Mouse (Mus musculus) neural tube, embryonic 12.5 days (tissue): ENCODE data around the gene Nrxn3. TPM values are rescaled to one million over a fixed set of nuclear protein-coding genes. Genes with fewer than 3 reads are reported as not detected.

Source experiments
- ATAC-seq: fragments of 200-750 bp; cut with Nextera tagmentation; 2 replicates; pipeline ENCODE4 v1.8.0; 2017; ENCODE audit warnings: low read depth, mild to moderate bottlenecking, moderate TSS enrichment, moderate library complexity; ENCODE audit not compliant: low FRiP score
- H3K27ac ChIP-seq: fragments of 300-500 bp; sonication (generic); 2 replicates; pipeline ENCODE4 v1.5.1; 2016
- H3K27me3 ChIP-seq: fragments of 300-500 bp; sonication (generic); replicated peaks from 2 replicates; pipeline ENCODE4 v1.6.1; 2016; ENCODE audit warnings: mild to moderate bottlenecking
- H3K36me3 ChIP-seq: fragments of 300-500 bp; sonication (generic); 2 replicates; pipeline ENCODE4 v1.6.1; 2016; ENCODE audit warnings: mild to moderate bottlenecking
- H3K4me1 ChIP-seq: fragments of 300-500 bp; sonication (generic); 2 replicates; pipeline ENCODE4 v1.6.1; 2016
- H3K4me2 ChIP-seq: fragments of 300-500 bp; sonication (generic); replicated peaks from 2 replicates; pipeline ENCODE4 v1.6.1; 2016; ENCODE audit warnings: mild to moderate bottlenecking
- H3K4me3 ChIP-seq: fragments of 300-500 bp; sonication (generic); 2 replicates; pipeline ENCODE4 v1.5.1; 2016
- H3K9ac ChIP-seq: fragments of 300-500 bp; sonication (generic); 2 replicates; pipeline ENCODE4 v1.6.1; 2016; ENCODE audit warnings: mild to moderate bottlenecking
- H3K9me3 ChIP-seq: fragments of 300-500 bp; sonication (generic); 2 replicates; pipeline ENCODE4 v1.6.1; 2016; ENCODE audit warnings: mild to moderate bottlenecking
- WGBS: fragments of 180-500 bp; shearing (Covaris S2); methylation state at CpG from one replicate; pipeline ENCODE4 v1.1.7; 2016; 5-methylcytosine and 5-hydroxymethylcytosine counted together
- polyA plus RNA-seq: library from polyadenylated mRNA; unstranded; fragments of >200 nt; fragmentation: Nextera tagmentation; extraction: Ambion mirVana; gene quantifications from 2 replicates; pipeline ENCODE4 v1.2.1, GENCODE M21; 2016

Nrxn3 gene
- polyA plus RNA-seq, 1 experiment from 2014 or later = 57.5 TPM

DNA sequence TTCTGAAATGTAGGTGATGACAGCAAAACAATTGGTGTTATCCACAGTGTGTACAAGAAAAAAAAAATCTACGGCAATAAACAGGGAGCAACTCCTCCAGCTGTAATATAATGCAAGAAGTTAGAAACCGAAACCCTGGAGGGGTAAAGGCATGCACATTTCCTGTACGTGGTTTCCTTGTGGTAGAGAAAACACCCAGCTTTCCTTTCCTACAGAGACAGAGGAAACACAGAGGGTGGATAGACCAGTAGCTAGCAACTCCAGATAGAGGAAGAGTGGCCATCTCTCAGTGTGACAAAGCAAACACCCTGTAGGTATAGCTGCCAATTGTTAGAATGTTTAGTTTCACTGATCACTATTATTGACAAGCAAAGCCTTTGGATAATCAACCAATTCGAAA lies 642.2 kb downstream of the Nrxn3 start:
- no peak for ATAC-seq
- 79% methylated on average over 4 of the region's 4 CpGs for WGBS
- Histone ChIP-seq H3K36me3 (no peaks in the 10 kb centered on the region), H3K9me3 (no peaks in the 10 kb centered on the region), H3K4me1 (no peaks in the 10 kb centered on the region), H3K4me2 (no peak overlapping the region), H3K4me3 (no peak overlapping the region), H3K9ac (no peak overlapping the region), H3K27ac (no peak overlapping the region), H3K27me3 (no peaks in the 10 kb centered on the region)

DNA sequence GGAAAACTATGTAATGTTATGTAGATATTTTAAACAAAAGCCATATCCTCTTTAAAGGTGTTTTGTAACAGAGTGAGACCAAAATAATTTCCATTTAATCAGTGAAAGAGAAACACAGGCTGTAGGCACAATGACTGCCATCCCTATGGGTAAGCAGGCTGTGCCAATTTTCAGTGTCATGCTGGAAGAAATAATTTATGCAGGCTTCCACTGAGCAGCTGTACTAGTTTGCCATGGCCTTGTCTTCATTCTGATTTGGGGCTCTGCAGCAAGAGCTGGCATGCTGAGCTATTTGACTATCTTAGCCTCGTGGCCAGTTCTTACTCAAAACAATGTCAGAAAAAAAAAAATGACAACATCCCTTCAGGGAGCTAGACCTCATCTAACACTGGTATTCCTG lies 647.3 kb downstream of the Nrxn3 start:
- H3K36me3 ChIP-seq = no peaks in the 10 kb centered on the region
- no peaks in the 10 kb centered on the region for H3K27me3 ChIP-seq
- ATAC-seq = no peak
- WGBS = 58% methylated on average over 1 of the region's 1 CpGs
- no peak overlapping the region for H3K27ac ChIP-seq
- H3K9ac ChIP-seq = no peak overlapping the region
- H3K9me3 ChIP-seq = no peaks in the 10 kb centered on the region
- no peaks in the 10 kb centered on the region for H3K4me1 ChIP-seq
- no peak overlapping the region for H3K4me3 ChIP-seq
- no peak overlapping the region for H3K4me2 ChIP-seq

DNA sequence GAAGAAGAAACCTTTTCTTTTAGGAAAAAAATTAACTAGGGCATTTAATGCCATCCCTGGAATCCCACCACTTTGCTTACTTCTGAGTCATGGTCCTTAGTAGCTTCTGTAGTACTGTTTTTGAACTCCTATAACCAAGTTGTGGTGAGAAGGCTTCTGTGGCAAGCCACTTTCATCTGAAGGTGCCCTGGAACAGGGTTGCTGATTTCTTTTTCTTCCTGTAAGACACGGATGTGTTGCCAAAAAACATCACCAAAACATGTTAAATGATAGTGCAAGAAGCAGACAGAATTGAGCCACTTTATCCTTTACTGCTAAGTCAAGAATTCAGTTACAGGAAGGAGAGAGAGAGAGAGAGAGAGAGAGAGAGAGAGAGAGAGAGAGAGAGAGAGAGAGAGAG lies 653.9 kb downstream of the Nrxn3 start:
- no peaks in the 10 kb centered on the region for H3K36me3 ChIP-seq
- no peaks in the 10 kb centered on the region for H3K4me1 ChIP-seq
- no peak overlapping the region for H3K9ac ChIP-seq
- no peaks in the 10 kb centered on the region for H3K9me3 ChIP-seq
- ATAC-seq = no peak
- no peak overlapping the region for H3K4me2 ChIP-seq
- no peak overlapping the region for H3K27ac ChIP-seq
- H3K4me3 ChIP-seq = no peak overlapping the region
- WGBS = 81% methylated on average over 1 of the region's 1 CpGs
- H3K27me3 ChIP-seq = no peaks in the 10 kb centered on the region

DNA sequence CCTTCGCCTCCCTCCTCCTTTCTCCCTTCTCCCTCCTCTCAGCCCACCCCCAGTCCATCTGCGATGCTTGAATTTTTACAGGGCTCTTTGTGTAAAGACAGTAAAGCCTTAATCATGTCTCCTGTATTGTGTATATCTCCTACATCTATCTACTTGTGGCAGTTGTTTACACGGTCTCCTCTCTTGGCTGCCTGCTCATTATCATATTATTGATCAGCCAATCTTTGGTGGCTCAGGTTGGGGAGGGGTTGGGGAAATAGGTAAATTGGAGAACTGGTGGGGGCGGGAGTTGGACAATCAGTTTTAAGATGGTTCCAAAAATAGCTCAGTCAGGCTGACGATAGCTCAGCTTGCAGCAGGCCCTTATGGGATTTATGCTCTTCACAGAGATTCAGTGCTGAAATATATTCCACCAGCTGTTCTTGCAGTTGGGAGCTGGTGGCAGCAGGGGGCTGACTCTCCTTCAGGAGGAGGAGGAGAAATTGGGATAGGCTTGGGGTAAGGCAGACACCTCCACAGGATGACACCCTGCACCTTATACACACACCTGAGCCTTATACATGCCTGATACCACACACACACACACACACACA lies 654.5 kb downstream of the Nrxn3 start:
- Histone ChIP-seq H3K9ac (no peak overlapping the region), H3K27me3 (no peaks in the 10 kb centered on the region), H3K4me1 (no peaks in the 10 kb centered on the region), H3K27ac (no peak overlapping the region), H3K9me3 (no peaks in the 10 kb centered on the region), H3K36me3 (no peaks in the 10 kb centered on the region), H3K4me2 (no peak overlapping the region), H3K4me3 (no peak overlapping the region)
- 54% methylated on average over 5 of the region's 5 CpGs for WGBS
- no peak for ATAC-seq

DNA sequence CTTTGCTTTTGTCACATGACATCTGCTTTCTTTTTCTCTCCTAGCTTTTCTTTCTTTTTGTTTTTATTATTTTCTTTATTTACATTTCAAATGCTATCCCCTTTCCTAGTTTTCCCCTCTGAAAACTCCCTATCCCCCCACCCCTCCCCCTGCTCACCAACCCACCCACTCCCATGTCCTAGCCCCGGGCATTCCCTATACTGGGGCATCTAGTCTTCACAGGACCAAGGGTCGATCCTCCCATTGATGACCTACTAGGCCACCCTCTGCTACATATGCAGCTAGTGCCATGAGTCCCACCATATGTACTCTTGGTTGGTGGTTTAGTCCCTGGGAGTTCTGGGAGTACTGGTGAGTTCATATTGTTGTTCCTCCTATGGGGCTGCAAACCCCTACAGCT lies 655.0 kb downstream of the Nrxn3 start:
- no peaks in the 10 kb centered on the region for H3K9me3 ChIP-seq
- H3K27me3 ChIP-seq = no peaks in the 10 kb centered on the region
- no peak overlapping the region for H3K4me3 ChIP-seq
- 93% methylated on average over 2 of the region's 2 CpGs for WGBS
- no peak overlapping the region for H3K27ac ChIP-seq
- H3K4me2 ChIP-seq = no peak overlapping the region
- ATAC-seq = no peak
- no peaks in the 10 kb centered on the region for H3K36me3 ChIP-seq
- H3K9ac ChIP-seq = no peak overlapping the region
- H3K4me1 ChIP-seq = no peaks in the 10 kb centered on the region

DNA sequence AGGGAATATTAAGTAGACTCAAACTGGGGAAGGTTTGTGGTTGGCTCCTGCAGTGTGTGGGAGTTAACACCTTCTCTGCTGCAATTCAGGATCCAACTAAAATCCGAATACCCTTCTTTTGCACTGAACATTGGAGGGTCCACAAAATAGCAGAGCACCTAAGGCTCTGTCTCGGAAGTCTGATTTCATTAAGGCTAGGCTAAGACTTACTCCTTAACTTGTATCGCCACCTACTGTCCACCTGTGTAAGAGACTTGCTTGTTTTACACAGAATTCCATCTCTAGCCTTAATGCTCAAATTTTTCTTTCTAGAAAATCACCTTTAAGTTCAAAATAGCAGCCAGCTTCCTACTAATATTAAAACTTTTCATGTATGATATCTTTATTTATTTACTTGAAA lies 660.6 kb downstream of the Nrxn3 start:
- Histone ChIP-seq H3K27me3 (no peaks in the 10 kb centered on the region), H3K9ac (no peak overlapping the region), H3K4me2 (no peak overlapping the region), H3K4me1 (no peaks in the 10 kb centered on the region), H3K36me3 (no peaks in the 10 kb centered on the region), H3K27ac (no peak overlapping the region), H3K9me3 (no peaks in the 10 kb centered on the region), H3K4me3 (no peak overlapping the region)
- ATAC-seq = no peak
- WGBS = 16% methylated on average over 3 of the region's 3 CpGs

DNA sequence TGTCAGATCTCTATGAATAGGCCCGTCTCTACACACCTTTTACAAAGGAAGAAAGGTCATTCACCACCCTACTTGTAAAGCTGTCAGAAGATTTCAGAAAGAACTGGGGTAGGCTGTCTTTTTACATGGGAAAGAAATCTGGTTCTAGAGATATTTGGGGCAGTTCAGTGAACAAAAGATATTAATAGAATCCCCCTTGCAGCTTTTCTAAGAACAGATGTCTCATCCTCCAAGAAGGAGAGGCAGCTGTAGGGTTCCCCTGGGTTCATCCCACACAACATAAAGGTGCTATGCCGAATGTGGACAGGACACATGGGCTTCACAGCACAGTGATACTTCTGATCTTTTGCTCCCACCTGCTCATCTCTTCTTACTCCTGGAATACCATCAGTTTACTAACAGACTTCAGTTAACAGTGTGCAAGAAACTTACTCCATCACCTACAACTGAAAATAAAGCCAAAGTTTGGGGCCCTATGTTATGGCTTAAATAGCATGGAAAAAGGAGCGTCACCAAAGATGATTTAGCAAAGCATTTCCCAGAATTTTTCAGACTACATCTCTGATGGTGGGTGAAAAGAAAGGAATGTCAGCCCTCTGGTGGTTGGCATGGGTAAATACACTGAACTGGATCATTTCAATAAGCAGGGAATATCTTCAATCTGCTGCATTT lies 672.6 kb downstream of the Nrxn3 start:
- H3K4me2 ChIP-seq = no peak overlapping the region
- H3K9me3 ChIP-seq = no peaks in the 10 kb centered on the region
- H3K4me3 ChIP-seq = no peak overlapping the region
- H3K36me3 ChIP-seq = no peaks in the 10 kb centered on the region
- no peaks in the 10 kb centered on the region for H3K27me3 ChIP-seq
- no peak for ATAC-seq
- 62% methylated on average over 3 of the region's 3 CpGs for WGBS
- no peak overlapping the region for H3K9ac ChIP-seq
- H3K27ac ChIP-seq = no peak overlapping the region
- H3K4me1 ChIP-seq = no peaks in the 10 kb centered on the region

DNA sequence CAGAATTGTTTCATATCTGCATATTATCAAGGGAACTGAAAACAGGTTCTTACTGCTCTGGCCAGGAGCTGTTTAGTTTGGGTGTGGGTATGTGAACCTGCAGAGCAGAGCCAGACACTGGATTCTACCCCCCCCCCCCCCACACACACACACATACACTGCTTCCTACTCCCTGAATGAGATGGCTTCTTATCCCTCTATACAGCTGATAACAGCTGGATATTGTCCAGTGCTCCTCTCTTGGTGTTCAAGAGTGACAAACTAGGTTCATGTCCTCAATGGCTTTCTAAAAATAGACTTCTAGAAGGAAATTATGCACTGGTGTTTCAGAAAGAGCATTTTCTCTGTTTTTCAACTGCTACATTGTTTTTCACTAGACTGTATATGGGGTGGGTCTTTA lies 713.8 kb downstream of the Nrxn3 start:
- Histone ChIP-seq H3K9me3 (no peaks in the 10 kb centered on the region), H3K27ac (no peak overlapping the region), H3K9ac (no peak overlapping the region), H3K4me3 (no peak overlapping the region), H3K27me3 (no peaks in the 10 kb centered on the region), H3K4me1 (no peaks in the 10 kb centered on the region), H3K36me3 (no peaks in the 10 kb centered on the region), H3K4me2 (no peak overlapping the region)
- ATAC-seq = no peak

DNA sequence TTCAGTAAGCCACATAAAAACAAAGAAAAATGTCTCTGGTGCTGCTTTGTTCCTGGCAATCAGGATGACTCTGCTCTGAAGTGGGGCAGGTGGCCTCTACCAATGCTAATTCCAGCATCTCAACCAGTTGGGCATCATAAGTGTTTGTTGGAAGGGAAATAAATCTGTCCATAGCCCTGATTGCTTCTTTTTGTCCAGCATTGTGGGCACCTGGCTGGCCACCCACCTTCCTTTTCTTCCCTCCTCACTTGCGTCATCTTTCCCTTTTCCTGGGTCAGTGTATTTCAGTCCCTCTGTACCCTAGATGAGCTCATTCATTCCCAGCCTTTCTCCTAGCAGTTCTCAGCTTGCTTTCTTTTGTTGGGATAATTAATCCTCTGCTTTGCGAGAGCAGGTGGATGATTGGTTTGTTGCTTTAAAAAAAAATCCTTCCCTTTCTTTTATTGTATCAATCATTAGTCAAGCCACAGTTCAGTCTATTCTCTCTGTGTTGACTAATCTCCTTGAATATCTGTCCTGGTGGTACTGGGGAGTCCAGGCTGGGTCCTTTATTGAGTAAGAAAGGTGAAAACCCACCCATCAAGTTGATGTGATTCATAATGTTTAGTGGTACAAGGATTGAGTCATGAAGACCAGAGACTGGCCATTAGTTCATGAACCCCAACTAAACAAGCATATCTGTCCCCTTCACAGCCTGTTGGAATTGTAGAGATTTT lies 719.8 kb downstream of the Nrxn3 start:
- no peak for ATAC-seq
- no peaks in the 10 kb centered on the region for H3K4me1 ChIP-seq
- no peaks in the 10 kb centered on the region for H3K36me3 ChIP-seq
- no peak overlapping the region for H3K9ac ChIP-seq
- H3K27ac ChIP-seq = no peak overlapping the region
- no peak overlapping the region for H3K4me3 ChIP-seq
- no peaks in the 10 kb centered on the region for H3K27me3 ChIP-seq
- WGBS = 22% methylated on average over 2 of the region's 2 CpGs
- H3K4me2 ChIP-seq = no peak overlapping the region
- no peaks in the 10 kb centered on the region for H3K9me3 ChIP-seq

DNA sequence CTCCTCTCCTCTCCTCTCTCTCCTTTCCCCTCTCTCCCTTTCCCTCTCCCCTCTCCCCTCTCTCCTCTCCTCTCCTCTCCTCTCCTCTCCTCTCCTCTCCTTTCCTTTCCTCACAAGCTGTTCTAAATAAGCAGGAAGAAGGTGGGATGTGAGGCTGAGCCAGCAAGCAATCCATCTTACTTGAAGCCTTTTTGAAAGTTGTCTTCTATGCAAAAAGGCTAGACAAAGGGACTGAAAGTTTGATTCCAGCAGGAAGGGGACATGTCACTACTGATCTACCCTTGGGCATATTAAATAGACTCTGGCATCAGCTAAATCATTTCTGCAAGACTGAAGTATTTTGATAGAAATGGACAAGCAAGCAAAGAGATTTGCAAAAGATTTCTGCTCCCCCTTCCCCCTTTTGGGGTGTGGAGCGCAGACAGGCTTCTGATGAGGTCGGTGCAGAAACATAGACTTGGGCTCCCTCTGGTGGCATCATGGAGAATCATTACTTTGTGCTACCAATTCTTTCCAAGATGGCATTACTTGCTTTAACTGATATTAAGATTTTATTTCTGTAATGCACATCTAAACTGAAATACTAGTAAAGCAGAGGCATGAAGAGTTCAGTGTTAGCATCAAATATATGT lies 728.1 kb downstream of the Nrxn3 start:
- 4% methylated on average over 2 of the region's 2 CpGs for WGBS
- Histone ChIP-seq H3K27ac (no peak overlapping the region), H3K4me1 (no peaks in the 10 kb centered on the region), H3K4me3 (no peak overlapping the region), H3K9me3 (no peaks in the 10 kb centered on the region), H3K4me2 (no peak overlapping the region), H3K36me3 (no peaks in the 10 kb centered on the region), H3K9ac (no peak overlapping the region), H3K27me3 (no peaks in the 10 kb centered on the region)
- peak; percentile 74; the same call in 1 of the 2 replicates for ATAC-seq

DNA sequence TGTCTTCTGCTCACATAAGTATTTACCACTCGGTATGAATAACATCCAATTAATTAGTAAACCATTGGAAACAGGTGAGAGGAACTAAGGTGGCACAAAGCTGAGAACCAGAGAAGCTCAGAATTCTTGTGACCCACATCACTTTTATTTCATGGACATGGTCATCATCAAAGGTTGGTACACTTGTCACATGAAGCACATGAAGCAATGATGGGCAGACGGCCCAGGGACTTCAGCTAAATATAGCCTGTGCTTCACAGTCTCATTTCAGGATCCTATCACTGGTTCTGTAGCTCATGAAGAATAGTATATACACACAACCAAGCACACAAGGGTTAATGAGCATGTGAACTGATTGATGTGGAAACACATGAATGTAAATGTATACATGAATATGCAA lies 747.5 kb downstream of the Nrxn3 start:
- no peaks in the 10 kb centered on the region for H3K27me3 ChIP-seq
- no peak overlapping the region for H3K27ac ChIP-seq
- no peaks in the 10 kb centered on the region for H3K36me3 ChIP-seq
- H3K9me3 ChIP-seq = no peaks in the 10 kb centered on the region
- no peaks in the 10 kb centered on the region for H3K4me1 ChIP-seq
- WGBS = 82% methylated on average over 2 of the region's 2 CpGs
- H3K4me2 ChIP-seq = no peak overlapping the region
- no peak overlapping the region for H3K4me3 ChIP-seq
- no peak for ATAC-seq
- no peak overlapping the region for H3K9ac ChIP-seq

DNA sequence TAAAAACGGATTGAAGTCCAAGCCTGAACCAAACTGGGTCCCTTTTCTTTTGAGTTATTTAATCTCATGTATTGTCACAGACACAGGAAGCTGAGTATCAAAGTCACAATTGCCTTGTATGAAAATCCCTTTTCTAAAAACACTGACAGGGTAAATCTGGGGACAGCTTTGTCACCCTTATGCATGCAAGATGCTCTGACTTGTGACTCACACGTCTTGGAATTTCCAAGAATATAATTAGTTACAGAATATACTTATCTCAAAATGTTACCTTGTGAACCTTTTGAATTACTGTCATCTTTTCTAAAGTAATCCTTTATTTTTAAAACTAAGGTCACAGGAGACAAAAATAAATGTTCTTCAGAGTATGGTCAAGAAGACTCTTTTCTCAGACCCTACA lies 748.6 kb downstream of the Nrxn3 start:
- H3K4me3 ChIP-seq = no peak overlapping the region
- H3K4me2 ChIP-seq = no peak overlapping the region
- 74% methylated on average over 2 of the region's 2 CpGs for WGBS
- ATAC-seq = no peak
- no peaks in the 10 kb centered on the region for H3K9me3 ChIP-seq
- H3K27ac ChIP-seq = no peak overlapping the region
- H3K9ac ChIP-seq = no peak overlapping the region
- no peaks in the 10 kb centered on the region for H3K27me3 ChIP-seq
- H3K4me1 ChIP-seq = no peaks in the 10 kb centered on the region
- H3K36me3 ChIP-seq = no peaks in the 10 kb centered on the region
